Mouse (Mus musculus) stomach, postnatal 0 days (tissue): Measurements from ENCODE around the gene Sorcs1. TPM values are rescaled to one million over a fixed set of nuclear protein-coding genes. Genes with fewer than 3 reads are reported as not detected.

Experiments
- ATAC-seq: fragments of 200-750 bp; cut with Nextera tagmentation; 2 replicates; pipeline ENCODE4 v1.8.0; 2017; ENCODE audit not compliant: low FRiP score, low TSS enrichment
- DNase-seq: peaks from one replicate; pipeline ENCODE4 v3.0.0-alpha.2; 2016; ENCODE audit warnings: low spot score
- H3K27ac ChIP-seq: fragments of 300-500 bp; sonication (generic); replicated peaks from 2 replicates; pipeline ENCODE4 v1.5.1; 2014; ENCODE audit warnings: mild to moderate bottlenecking, control low read depth
- H3K27me3 ChIP-seq: fragments of 300-500 bp; sonication (generic); 2 replicates; pipeline ENCODE4 v1.6.1; 2014; ENCODE audit warnings: low read length; ENCODE audit not compliant: control insufficient read depth, insufficient read depth
- H3K36me3 ChIP-seq: fragments of 300-500 bp; sonication (generic); 2 replicates; pipeline ENCODE4 v1.6.1; 2014; ENCODE audit warnings: low read length, mixed read lengths; ENCODE audit not compliant: control insufficient read depth, insufficient read depth
- H3K4me1 ChIP-seq: fragments of 300-500 bp; sonication (generic); replicated peaks from 2 replicates; pipeline ENCODE4 v1.6.1; 2014; ENCODE audit warnings: antibody characterized with exemption; ENCODE audit not compliant: control insufficient read depth, insufficient read depth
- H3K4me2 ChIP-seq: fragments of 300-500 bp; sonication (generic); replicated peaks from 2 replicates; pipeline ENCODE4 v1.6.1; 2014; ENCODE audit warnings: low read depth, mild to moderate bottlenecking, control low read depth, moderate library complexity
- H3K4me3 ChIP-seq: fragments of 300-500 bp; sonication (generic); 2 replicates; pipeline ENCODE4 v1.5.1; 2014; ENCODE audit warnings: low read depth, low read length, control low read depth
- H3K9ac ChIP-seq: fragments of 300-500 bp; sonication (generic); 2 replicates; pipeline ENCODE4 v1.6.1; 2014; ENCODE audit warnings: mild to moderate bottlenecking, low read length, control low read depth, mixed read lengths
- H3K9me3 ChIP-seq: fragments of 300-500 bp; sonication (generic); 2 replicates; pipeline ENCODE4 v1.6.1; 2016; ENCODE audit warnings: low read length; ENCODE audit not compliant: control insufficient read depth
- CTCF ChIP-seq: IDR thresholded peaks from 2 replicates; pipeline ENCODE4 v1.5.1; 2016; ENCODE audit warnings: antibody characterized with exemption, low read depth, mild to moderate bottlenecking, moderate library complexity
- EP300 ChIP-seq: optimal IDR thresholded peaks from 2 replicates; pipeline ENCODE3; 2016; ENCODE audit warnings: antibody characterized with exemption
- WGBS: fragments of 180-500 bp; shearing (Covaris S2); extraction: QIAGEN DNeasy Blood & Tissue Kit; methylation state at CpG from one replicate; pipeline ENCODE4 v1.1.7; 2014; 5-methylcytosine and 5-hydroxymethylcytosine counted together
- polyA plus RNA-seq: library from polyadenylated mRNA; unstranded; fragments of >200 nt; fragmentation: Nextera tagmentation; extraction: Ambion mirVana; gene quantifications from 2 replicates; pipeline ENCODE4 v1.2.1, GENCODE M21; 2015

Gene Sorcs1
- polyA plus RNA-seq, 1 experiment from 2014 or later: 1.4 TPM

GRCm38 (mm10) chr19:50366446-50366845, 312.0 kb downstream of the Sorcs1 start:
- Histone ChIP-seq H3K36me3 (no peaks in the 10 kb centered on the region), H3K9me3 (no peaks in the 10 kb centered on the region), H3K4me3 (no peak overlapping the region), H3K27me3 (no peaks in the 10 kb centered on the region), H3K4me1 (no peaks in the 10 kb centered on the region), H3K27ac (no peak overlapping the region), H3K4me2 (no peak overlapping the region), H3K9ac (no peak overlapping the region)
- TF ChIP-seq CTCF (no peak), EP300 (no peak)
- DNase-seq: no peak
- WGBS: 74% methylated on average over 3 of the region's 3 CpGs
- no peak for ATAC-seq

- H3K4me1 ChIP-seq: no peaks in the 10 kb centered on the region
- no peak overlapping the region for H3K4me3 ChIP-seq
- no peak for DNase-seq
- no peak overlapping the region for H3K9ac ChIP-seq
- ATAC-seq: no peak
- H3K4me2 ChIP-seq: no peak overlapping the region
- whole genome bisulfite sequencing: 37% methylated on average over 9 of the region's 9 CpGs
- no peak overlapping the region for H3K27ac ChIP-seq
- TF ChIP-seq EP300 (no peak), CTCF (peak; percentile 52)
- no peaks in the 10 kb centered on the region for H3K36me3 ChIP-seq
- H3K9me3 ChIP-seq: no peaks in the 10 kb centered on the region
- no peaks in the 10 kb centered on the region for H3K27me3 ChIP-seq
These were observed 315.6 kb downstream of the Sorcs1 start for GRCm38 (mm10) chr19:50362655-50363500.

GRCm38 (mm10) chr19:50358561-50358960, 319.9 kb downstream of the Sorcs1 start:
- no peak overlapping the region for H3K4me3 ChIP-seq
- TF ChIP-seq EP300 (no peak), CTCF (no peak)
- no peak overlapping the region for H3K4me2 ChIP-seq
- WGBS: 26% methylated on average over 2 of the region's 2 CpGs
- no peak overlapping the region for H3K9ac ChIP-seq
- no peaks in the 10 kb centered on the region for H3K27me3 ChIP-seq
- no peaks in the 10 kb centered on the region for H3K36me3 ChIP-seq
- H3K9me3 ChIP-seq: no peaks in the 10 kb centered on the region
- ATAC-seq (no peak), DNase-seq (no peak)
- H3K4me1 ChIP-seq: no peaks in the 10 kb centered on the region
- H3K27ac ChIP-seq: no peak overlapping the region

GRCm38 (mm10) chr19:50339211-50339610, 339.2 kb downstream of the Sorcs1 start:
- Histone ChIP-seq H3K36me3 (no peaks in the 10 kb centered on the region), H3K4me1 (no peaks in the 10 kb centered on the region), H3K27me3 (no peaks in the 10 kb centered on the region), H3K4me3 (no peak overlapping the region), H3K27ac (no peak overlapping the region), H3K9ac (no peak overlapping the region), H3K4me2 (no peak overlapping the region), H3K9me3 (no peaks in the 10 kb centered on the region)
- DNase-seq (no peak), ATAC-seq (no peak)
- 92% methylated on average over 8 of the region's 8 CpGs for WGBS
- TF ChIP-seq CTCF (no peak), EP300 (no peak)

- H3K27me3 ChIP-seq: no peaks in the 10 kb centered on the region
- DNase-seq (no peak), ATAC-seq (no peak)
- H3K4me3 ChIP-seq: no peak overlapping the region
- 78% methylated on average over 3 of the region's 3 CpGs for WGBS
- H3K4me1 ChIP-seq: no peaks in the 10 kb centered on the region
- TF ChIP-seq CTCF (no peak), EP300 (no peak)
- no peak overlapping the region for H3K27ac ChIP-seq
- no peaks in the 10 kb centered on the region for H3K36me3 ChIP-seq
- H3K9me3 ChIP-seq: no peaks in the 10 kb centered on the region
- no peak overlapping the region for H3K4me2 ChIP-seq
- no peak overlapping the region for H3K9ac ChIP-seq
These were observed 341.7 kb downstream of the Sorcs1 start for GRCm38 (mm10) chr19:50336751-50337150.

GRCm38 (mm10) chr19:50331136-50331535, 347.3 kb downstream of the Sorcs1 start:
- no peak overlapping the region for H3K27ac ChIP-seq
- WGBS: 54% methylated on average over 3 of the region's 3 CpGs
- H3K4me3 ChIP-seq: no peak overlapping the region
- DNase-seq (no peak), ATAC-seq (no peak)
- H3K27me3 ChIP-seq: no peaks in the 10 kb centered on the region
- no peaks in the 10 kb centered on the region for H3K36me3 ChIP-seq
- H3K9ac ChIP-seq: no peak overlapping the region
- H3K9me3 ChIP-seq: no peaks in the 10 kb centered on the region
- no peaks in the 10 kb centered on the region for H3K4me1 ChIP-seq
- no peak for TF ChIP-seq CTCF
- TF ChIP-seq EP300: no peak
- H3K4me2 ChIP-seq: no peak overlapping the region
